Mouse (Mus musculus) limb, embryonic 14.5 days (tissue): ENCODE data around the gene Calcoco2. TPM values are rescaled to one million over a fixed set of nuclear protein-coding genes. Genes with fewer than 3 reads are reported as not detected.

Source experiments
- ATAC-seq: fragments of 200-750 bp; cut with Nextera tagmentation; 2 replicates; pipeline ENCODE4 v1.8.0; 2017; ENCODE audit warnings: low read depth, moderate number of reproducible peaks, moderate TSS enrichment; ENCODE audit not compliant: low FRiP score
- DNase-seq: peaks from one replicate; pipeline ENCODE4 v3.0.0-alpha.2; 2015; ENCODE audit warnings: low spot score
- H3K27ac ChIP-seq: fragments of 300-500 bp; sonication (generic); replicated peaks from 2 replicates; pipeline ENCODE4 v1.5.1; 2014; ENCODE audit warnings: low read depth, mild to moderate bottlenecking, low read length, moderate library complexity, mixed read lengths
- H3K27me3 ChIP-seq: fragments of 300-500 bp; sonication (generic); 2 replicates; pipeline ENCODE4 v1.6.1; 2014; ENCODE audit warnings: low read length, mixed read lengths; ENCODE audit not compliant: control insufficient read depth, insufficient read depth
- H3K36me3 ChIP-seq: fragments of 300-500 bp; sonication (generic); 2 replicates; pipeline ENCODE4 v1.6.1; 2014; ENCODE audit warnings: mild to moderate bottlenecking, low read length, moderate library complexity, mixed read lengths; ENCODE audit not compliant: control insufficient read depth, insufficient read depth
- H3K4me1 ChIP-seq: fragments of 300-500 bp; sonication (generic); 2 replicates; pipeline ENCODE4 v1.6.1; 2014; ENCODE audit warnings: antibody characterized with exemption, low read length, mixed read lengths; ENCODE audit not compliant: control insufficient read depth, insufficient read depth
- H3K4me2 ChIP-seq: fragments of 300-500 bp; sonication (generic); replicated peaks from 2 replicates; pipeline ENCODE4 v1.6.1; 2014; ENCODE audit warnings: low read depth, mild to moderate bottlenecking, low read length, moderate library complexity; ENCODE audit not compliant: severe bottlenecking
- H3K4me3 ChIP-seq: fragments of 300-500 bp; sonication (generic); replicated peaks from 2 replicates; pipeline ENCODE4 v1.5.1; 2014; ENCODE audit warnings: low read length
- H3K9ac ChIP-seq: fragments of 300-500 bp; sonication (generic); 2 replicates; pipeline ENCODE4 v1.6.1; 2014; ENCODE audit warnings: mild to moderate bottlenecking, low read depth, low read length, moderate library complexity; ENCODE audit not compliant: severe bottlenecking
- H3K9me3 ChIP-seq: fragments of 300-500 bp; sonication (generic); 2 replicates; pipeline ENCODE4 v1.6.1; 2016; ENCODE audit warnings: low read length; ENCODE audit not compliant: control insufficient read depth
- POLR2A ChIP-seq: fragments of 200-500 bp; IDR thresholded peaks from 2 replicates; pipeline ENCODE4 v1.8.0; 2012; ENCODE audit warnings: inconsistent platforms, mild to moderate bottlenecking, moderate library complexity, borderline replicate concordance; ENCODE audit not compliant: insufficient read depth, insufficient read length; ENCODE audit errors: extremely low read depth
- WGBS: fragments of 180-500 bp; shearing (Covaris S2); extraction: QIAGEN DNeasy Blood & Tissue Kit; methylation state at CpG from one replicate; pipeline ENCODE4 v1.1.7; 2014; 5-methylcytosine and 5-hydroxymethylcytosine counted together
- polyA plus RNA-seq, 2 experiments: library from polyadenylated mRNA; depleted of rRNA in 1 of 2; stranded (reverse) in 1 of 2; unstranded in 1 of 2; fragments of >200 nt; fragmentation: Nextera tagmentation in 1 of 2; extraction: Ambion mirVana in 1 of 2; gene quantifications; 2 replicates each; pipeline versions ENCODE4 v1.2.1 to v1.2.3; 2012 to 2014

Gene Calcoco2
- polyA plus RNA-seq, 2 experiments = not detected

DNA sequence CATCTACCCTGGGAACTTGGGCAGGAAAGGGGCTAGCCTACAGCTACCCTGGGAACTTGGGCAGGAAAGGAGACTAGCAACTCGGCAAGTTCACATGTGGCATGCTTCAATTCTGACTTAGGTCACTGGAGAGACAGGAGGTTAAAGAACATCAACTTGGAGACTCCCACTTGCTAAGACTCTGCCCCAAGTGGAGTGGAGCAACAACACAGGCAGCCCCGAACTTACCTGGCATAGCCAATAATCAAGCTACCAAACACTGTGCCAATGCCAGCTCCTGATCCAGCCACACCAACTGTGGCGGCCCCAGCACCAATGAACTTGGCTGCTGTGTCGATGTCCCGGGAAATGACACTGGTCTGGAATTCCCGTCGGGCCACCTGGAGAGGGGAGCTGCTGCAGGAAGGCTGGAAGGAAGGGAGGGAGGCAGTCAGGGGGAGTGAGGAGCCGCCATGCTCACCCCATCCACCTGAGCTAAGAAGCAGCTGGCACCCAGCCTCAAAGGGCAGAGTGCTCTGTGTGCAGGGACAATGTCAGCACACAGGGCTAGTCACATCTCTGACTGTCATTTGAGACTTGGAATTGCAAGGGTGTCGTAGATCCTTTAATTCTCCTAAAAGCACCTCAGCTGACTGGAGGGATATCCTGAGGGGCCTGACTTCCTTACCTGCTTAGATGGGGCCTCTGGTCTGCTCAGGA is 38.3 kb downstream of the Calcoco2 start:
- 78% methylated on average over 9 of the region's 9 CpGs for WGBS
- Histone ChIP-seq H3K27me3 (no peaks in the 10 kb centered on the region), H3K9ac (no peak overlapping the region), H3K4me2 (no peak overlapping the region), H3K4me3 (no peak overlapping the region), H3K36me3 (peaks cover 31% of the 10 kb centered on the region), H3K9me3 (no peaks in the 10 kb centered on the region), H3K4me1 (peaks cover 10% of the 10 kb centered on the region; the same call in 1 of the 2 replicates), H3K27ac (no peak overlapping the region)
- DNase-seq = no peak
- no peak for TF ChIP-seq POLR2A
- ATAC-seq = no peak

DNA sequence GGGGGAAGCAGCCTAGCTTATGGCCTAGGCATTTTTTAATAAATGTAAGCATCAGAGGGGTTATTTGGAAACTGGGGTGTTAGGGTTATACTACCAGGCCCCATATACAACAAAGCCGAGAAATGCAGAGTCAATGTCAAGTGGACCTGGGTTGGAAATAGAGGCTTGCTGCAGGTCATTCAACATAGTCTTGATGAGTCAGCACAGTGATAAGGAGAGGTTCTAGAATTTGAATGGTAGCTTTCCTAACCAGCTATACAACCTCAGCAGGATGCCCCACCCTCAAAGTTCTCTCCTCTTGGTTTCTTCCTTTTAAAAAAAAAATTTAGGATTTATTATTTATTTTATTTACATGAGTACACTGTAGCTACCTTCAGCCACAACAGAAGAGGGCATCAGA is 40.8 kb downstream of the Calcoco2 start:
- H3K27me3 ChIP-seq = no peaks in the 10 kb centered on the region
- H3K4me2 ChIP-seq = no peak overlapping the region
- H3K4me3 ChIP-seq = no peak overlapping the region
- no peak for DNase-seq
- no peaks in the 10 kb centered on the region for H3K9me3 ChIP-seq
- H3K36me3 ChIP-seq = peaks cover 31% of the 10 kb centered on the region
- no peak overlapping the region for H3K27ac ChIP-seq
- TF ChIP-seq POLR2A = no peak
- no peak overlapping the region for H3K9ac ChIP-seq
- no peak for ATAC-seq
- WGBS = 100% methylated on average over 1 of the region's 1 CpGs
- H3K4me1 ChIP-seq = peaks cover 10% of the 10 kb centered on the region; the same call in 1 of the 2 replicates

DNA sequence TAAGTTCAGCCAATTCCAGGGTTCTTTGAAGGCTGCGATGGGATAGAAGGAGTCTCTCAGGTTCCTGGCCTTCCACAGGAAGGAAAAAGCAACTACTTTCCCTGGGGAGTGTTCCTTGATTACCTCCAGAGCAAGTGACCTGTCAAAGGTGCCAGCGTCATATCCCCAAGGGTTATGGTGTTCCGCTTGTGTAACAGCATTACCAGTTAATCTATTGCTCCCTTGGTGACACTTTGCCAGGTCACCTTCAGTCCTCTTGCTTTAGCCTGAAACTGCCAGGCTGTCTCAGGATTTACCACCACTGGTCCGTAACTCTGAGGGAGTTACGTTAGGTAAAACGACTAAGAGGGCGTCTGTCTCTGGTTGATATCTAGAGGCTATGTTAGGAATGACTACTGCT is 41.4 kb downstream of the Calcoco2 start:
- Histone ChIP-seq H3K27me3 (no peaks in the 10 kb centered on the region), H3K4me1 (peaks cover 10% of the 10 kb centered on the region; the same call in 1 of the 2 replicates), H3K9ac (no peak overlapping the region), H3K4me3 (no peak overlapping the region), H3K36me3 (peaks cover 31% of the 10 kb centered on the region), H3K9me3 (no peaks in the 10 kb centered on the region), H3K4me2 (no peak overlapping the region), H3K27ac (no peak overlapping the region)
- no peak for DNase-seq
- whole genome bisulfite sequencing = 83% methylated on average over 7 of the region's 7 CpGs
- ATAC-seq = no peak
- no peak for TF ChIP-seq POLR2A

DNA sequence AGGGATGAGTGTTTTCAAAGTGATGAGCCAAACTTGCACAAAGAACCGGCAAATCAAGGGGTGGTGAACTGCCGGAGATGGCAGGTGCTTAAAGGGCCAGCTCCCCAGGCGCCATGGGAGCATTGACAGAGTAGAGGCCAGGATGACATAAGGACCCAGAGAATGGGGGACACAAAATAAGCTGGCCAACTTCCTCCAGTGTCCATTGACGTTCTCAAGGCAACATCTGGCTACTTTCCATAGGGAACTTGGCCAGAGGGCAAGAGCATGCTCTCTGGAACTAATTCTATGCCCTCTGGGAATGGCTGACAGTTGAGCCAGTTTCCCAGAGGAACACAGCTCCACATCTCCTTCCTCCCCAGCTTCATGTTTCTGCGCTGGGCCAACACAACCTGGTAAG is 43.5 kb downstream of the Calcoco2 start:
- Histone ChIP-seq H3K9ac (no peak overlapping the region), H3K27ac (no peak overlapping the region), H3K9me3 (no peaks in the 10 kb centered on the region), H3K36me3 (peaks cover 26% of the 10 kb centered on the region), H3K27me3 (no peaks in the 10 kb centered on the region), H3K4me2 (no peak overlapping the region), H3K4me3 (no peak overlapping the region), H3K4me1 (peaks cover 10% of the 10 kb centered on the region)
- TF ChIP-seq POLR2A = no peak
- no peak for DNase-seq
- no peak for ATAC-seq
- 79% methylated on average over 5 of the region's 5 CpGs for WGBS

DNA sequence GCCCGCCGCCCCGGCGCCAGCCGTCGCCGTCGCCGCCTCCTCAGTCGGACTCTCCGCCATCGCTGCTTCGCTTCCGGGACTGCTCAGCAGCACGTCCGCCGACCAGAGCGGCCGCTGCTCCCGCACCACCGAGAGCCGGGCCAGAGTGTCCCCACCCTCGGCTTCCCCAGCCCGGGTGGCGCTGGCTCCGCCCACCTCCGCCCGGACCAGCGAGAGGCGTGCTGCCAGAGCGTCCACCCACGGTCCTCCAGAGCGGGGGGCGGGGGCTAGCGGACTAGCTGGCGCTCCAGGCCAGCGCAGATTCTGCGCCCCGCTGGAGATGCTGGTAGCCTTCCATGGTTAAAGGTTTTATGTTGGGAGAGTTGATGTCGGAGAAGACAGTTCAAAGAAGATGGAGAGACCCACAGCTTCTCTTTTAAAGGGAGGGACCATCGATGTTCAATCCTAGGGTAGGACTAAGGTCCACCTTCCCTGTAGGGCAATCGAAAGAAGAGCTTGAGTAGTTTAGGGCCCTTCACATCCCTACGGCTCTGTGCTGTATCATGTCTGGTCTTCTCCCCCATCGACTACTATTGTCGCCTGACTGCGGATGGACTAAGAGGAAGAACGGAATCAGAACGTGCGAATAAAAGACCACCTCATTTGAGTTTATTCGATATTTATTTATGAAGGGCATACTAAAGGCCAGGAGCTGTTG is 46.4 kb downstream of the Calcoco2 start, which contains the start of gene Ube2z:
Ube2z (minus strand) TSS at position 174 of the 697 bp plus-strand sequence.
- no peaks in the 10 kb centered on the region for H3K27me3 ChIP-seq
- DNase-seq = peak; percentile 96
- peaks cover 14% of the 10 kb centered on the region for H3K4me1 ChIP-seq
- peak within 1 kb of the TSS; percentile 93 for H3K9ac ChIP-seq
- no peaks in the 10 kb centered on the region for H3K9me3 ChIP-seq
- H3K4me3 ChIP-seq = peak within 1 kb of the TSS; percentile 94
- 5% methylated on average over 38 of the region's 50 CpGs for WGBS
- peak; percentile 98 for ATAC-seq
- peak within 1 kb of the TSS; percentile 79 for H3K27ac ChIP-seq
- TF ChIP-seq POLR2A = peak; percentile 93
- peaks cover 25% of the 10 kb centered on the region for H3K36me3 ChIP-seq
- peak within 1 kb of the TSS; percentile 62 for H3K4me2 ChIP-seq
